Mouse (Mus musculus) embryonic facial prominence, embryonic 12.5 days (tissue): ENCODE results near the gene Fam171a2. TPM values are rescaled to one million over a fixed set of nuclear protein-coding genes. Genes with fewer than 3 reads are reported as not detected.

Experiments used
- ATAC-seq: fragments of 200-750 bp; cut with Nextera tagmentation; 2 replicates; pipeline ENCODE4 v1.8.0; 2017; ENCODE audit not compliant: insufficient number of reproducible peaks, insufficient read depth, low FRiP score, low TSS enrichment
- H3K27ac ChIP-seq: fragments of 300-500 bp; sonication (generic); 2 replicates; pipeline ENCODE4 v1.5.1; 2016; ENCODE audit warnings: mild to moderate bottlenecking
- H3K27me3 ChIP-seq: fragments of 300-500 bp; sonication (generic); 2 replicates; pipeline ENCODE4 v1.6.1; 2016; ENCODE audit warnings: mild to moderate bottlenecking, moderate library complexity
- H3K36me3 ChIP-seq: fragments of 300-500 bp; sonication (generic); 2 replicates; pipeline ENCODE4 v1.6.1; 2016; ENCODE audit warnings: mild to moderate bottlenecking
- H3K4me1 ChIP-seq: fragments of 300-500 bp; sonication (generic); 2 replicates; pipeline ENCODE4 v1.6.1; 2016
- H3K4me2 ChIP-seq: fragments of 300-500 bp; sonication (generic); replicated peaks from 2 replicates; pipeline ENCODE4 v1.6.1; 2016; ENCODE audit warnings: mild to moderate bottlenecking, moderate library complexity
- H3K4me3 ChIP-seq: fragments of 300-500 bp; sonication (generic); 2 replicates; pipeline ENCODE4 v1.5.1; 2016; ENCODE audit warnings: mild to moderate bottlenecking
- H3K9ac ChIP-seq: fragments of 300-500 bp; sonication (generic); 2 replicates; pipeline ENCODE4 v1.6.1; 2016; ENCODE audit warnings: mild to moderate bottlenecking, moderate library complexity
- H3K9me3 ChIP-seq: fragments of 300-500 bp; sonication (generic); 2 replicates; pipeline ENCODE4 v1.6.1; 2016; ENCODE audit warnings: mild to moderate bottlenecking, moderate library complexity
- WGBS: fragments of 180-500 bp; shearing (Covaris S2); methylation state at CpG from one replicate; pipeline ENCODE4 v1.1.7; 2016; 5-methylcytosine and 5-hydroxymethylcytosine counted together
- polyA plus RNA-seq: library from polyadenylated mRNA; unstranded; fragments of >200 nt; fragmentation: Nextera tagmentation; extraction: Ambion mirVana; gene quantifications from 2 replicates; pipeline ENCODE4 v1.2.1, GENCODE M21; 2016

The Fam171a2 gene
- polyA plus RNA-seq, 1 experiment from 2014 or later, result 13.5 TPM

DNA sequence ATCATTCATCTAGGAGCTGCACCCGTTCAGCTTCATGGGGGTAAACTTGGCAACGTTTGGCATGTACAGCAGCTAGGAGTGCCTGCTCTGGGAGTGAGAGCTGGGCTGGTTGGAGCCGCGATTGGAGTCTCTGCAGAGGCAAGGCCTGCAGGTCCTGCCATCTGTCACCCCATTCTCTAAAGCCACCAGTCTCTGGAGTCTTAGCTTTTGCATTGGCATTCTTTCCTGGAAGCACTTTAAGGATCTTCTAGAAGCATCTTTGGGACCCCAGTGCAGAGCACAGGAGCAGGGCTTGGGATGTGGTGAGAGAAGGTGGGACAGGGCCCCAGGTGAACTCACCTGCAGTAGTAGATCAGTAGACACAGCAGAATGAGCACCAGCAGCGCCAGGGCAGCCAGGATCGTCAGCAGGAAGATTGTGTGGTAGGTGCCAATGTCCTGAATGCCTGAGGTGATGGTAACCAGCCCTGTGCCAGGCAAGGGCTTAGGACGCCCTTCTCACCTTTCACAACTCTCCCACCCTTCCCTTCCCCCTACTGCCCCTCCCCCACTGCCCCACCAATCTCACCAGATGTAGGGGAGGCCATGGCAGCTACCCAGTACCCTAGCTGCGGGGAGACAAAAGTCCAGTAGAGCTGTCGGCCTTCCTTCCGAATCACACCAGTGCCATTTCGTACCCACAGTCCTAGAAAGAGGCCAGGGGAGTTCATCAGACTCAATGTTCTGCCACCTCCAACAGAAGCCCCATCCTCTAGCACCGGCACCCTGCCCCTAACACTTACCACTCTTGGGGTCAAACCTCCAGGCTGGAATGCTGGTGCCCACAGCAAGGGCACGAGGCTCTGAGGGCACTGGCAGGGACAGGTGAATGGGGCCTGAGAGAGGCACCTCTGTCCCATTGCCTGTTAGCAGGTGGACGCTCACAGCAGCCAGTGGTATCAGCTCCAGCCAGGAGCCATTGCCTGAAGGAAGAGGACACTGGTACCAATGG, 8.1 kb downstream of the Fam171a2 start:
- Histone ChIP-seq H3K9me3 (no peaks in the 10 kb centered on the region), H3K4me3 (no peak overlapping the region), H3K27ac (no peak overlapping the region), H3K9ac (no peak overlapping the region), H3K4me2 (no peak overlapping the region), H3K36me3 (peaks cover 80% of the 10 kb centered on the region), H3K27me3 (peaks cover 12% of the 10 kb centered on the region; the same call in 1 of the 2 replicates), H3K4me1 (peaks cover 17% of the 10 kb centered on the region)
- WGBS, result 71% methylated on average over 14 of the region's 14 CpGs
- no peak for ATAC-seq

DNA sequence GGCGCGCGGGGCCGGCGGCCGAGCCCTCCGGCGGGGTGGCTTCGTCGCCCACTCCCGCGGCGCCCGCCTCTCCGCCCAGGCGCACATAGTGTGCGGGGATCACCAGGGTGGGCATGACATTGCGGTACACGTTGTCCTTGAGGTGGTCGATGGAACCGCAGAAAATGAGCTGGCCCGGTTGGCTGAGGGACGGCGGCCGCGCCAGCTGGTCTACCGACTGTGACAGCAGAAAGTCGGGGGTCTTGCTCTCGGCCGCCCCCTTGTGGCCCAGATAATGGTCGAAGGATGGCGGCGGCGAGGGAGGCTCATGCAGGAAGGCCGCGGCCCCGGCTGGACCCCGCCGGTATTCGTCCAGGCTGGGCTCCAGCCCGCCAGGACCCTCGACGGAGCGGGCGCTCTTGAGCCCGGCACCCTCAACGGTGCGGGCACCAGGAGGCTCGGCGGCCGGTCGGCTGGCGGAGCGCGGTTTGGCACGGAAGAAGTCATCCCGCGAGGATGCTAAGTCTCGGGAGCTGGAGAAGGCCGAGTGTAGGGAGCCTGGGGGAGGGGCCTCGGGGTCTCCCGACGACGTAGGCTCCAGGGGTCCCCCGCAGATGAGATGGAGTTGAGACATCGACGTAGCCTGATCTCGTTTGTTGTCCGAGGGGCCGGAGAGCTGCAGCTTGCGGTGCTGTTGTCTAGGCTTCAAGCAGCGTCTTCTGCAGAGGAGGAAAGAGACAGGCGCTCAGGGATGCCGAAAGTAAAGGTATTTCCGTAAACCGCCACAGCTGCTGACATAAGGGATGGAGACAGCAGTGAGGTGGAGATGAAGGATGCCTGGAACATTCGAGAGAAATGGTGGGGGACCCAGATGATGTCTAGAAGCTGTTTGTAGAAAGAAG, 9.0 kb downstream of the Fam171a2 start:
- Histone ChIP-seq H3K9ac (peak overlapping the region; percentile 49), H3K27me3 (peaks cover 12% of the 10 kb centered on the region; the same call in 1 of the 2 replicates), H3K9me3 (no peaks in the 10 kb centered on the region), H3K4me2 (peak overlapping the region; percentile 79), H3K27ac (peak overlapping the region; percentile 27; the same call in 1 of the 2 replicates), H3K4me1 (peaks cover 17% of the 10 kb centered on the region), H3K36me3 (peaks cover 80% of the 10 kb centered on the region), H3K4me3 (peak overlapping the region; percentile 34)
- ATAC-seq, result peak; percentile 4; the same call in 1 of the 2 replicates
- 9% methylated on average over 76 of the region's 77 CpGs for WGBS

DNA sequence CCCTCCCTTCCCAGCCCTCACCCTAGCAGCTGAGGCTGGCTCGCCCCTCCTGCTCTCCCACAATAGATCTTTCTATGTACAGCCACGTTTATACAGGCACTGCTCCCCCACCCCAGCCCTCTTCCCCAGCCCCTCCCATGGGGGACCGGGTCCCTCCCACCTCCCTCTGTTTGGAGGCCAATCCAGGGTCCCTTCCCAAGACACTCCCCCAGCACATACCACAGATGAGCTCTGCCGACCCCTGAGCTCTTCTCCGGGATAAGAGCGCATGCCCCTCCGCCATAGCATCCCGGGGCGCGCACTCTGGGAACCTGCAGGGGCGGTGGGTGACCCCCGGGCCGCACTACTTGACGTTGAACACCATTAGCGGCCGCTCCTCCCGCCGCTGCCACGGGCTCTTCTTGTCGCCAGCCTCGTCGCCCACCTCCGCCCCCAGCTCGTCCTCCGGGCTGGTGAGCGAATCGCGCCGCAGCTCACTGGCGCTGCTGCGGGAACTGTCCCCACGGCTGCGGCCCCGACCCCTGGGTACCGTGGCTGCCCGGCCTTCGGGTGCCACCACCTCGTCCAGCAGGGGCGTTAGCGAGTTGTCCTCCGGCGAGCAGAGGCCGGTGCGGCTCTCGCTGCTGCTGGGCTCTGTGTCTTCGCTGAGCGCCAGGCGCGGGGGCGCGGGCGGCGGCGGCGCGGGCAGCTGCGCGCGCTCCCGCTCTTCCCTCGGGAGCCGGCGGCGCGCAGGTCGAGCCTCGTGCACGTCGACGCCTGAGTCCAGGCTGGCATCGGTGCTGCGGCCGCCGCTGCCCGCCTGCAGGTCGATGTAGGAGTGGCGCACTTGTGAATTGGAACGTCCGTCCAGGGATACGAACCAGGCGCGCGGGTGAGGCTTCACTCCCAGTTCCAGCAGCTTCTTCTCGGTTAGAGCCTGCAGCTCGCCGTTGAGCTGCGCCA, 10.1 kb downstream of the Fam171a2 start:
- ATAC-seq, result peak; percentile 10; the same call in 1 of the 2 replicates
- Histone ChIP-seq H3K4me1 (peaks cover 22% of the 10 kb centered on the region), H3K36me3 (peaks cover 77% of the 10 kb centered on the region), H3K4me2 (peak overlapping the region; percentile 79), H3K27me3 (peaks cover 12% of the 10 kb centered on the region; the same call in 1 of the 2 replicates), H3K9ac (peak overlapping the region; percentile 49), H3K4me3 (peak overlapping the region; percentile 34), H3K27ac (peak overlapping the region; percentile 12; the same call in 1 of the 2 replicates), H3K9me3 (no peaks in the 10 kb centered on the region)
- 4% methylated on average over 86 of the region's 87 CpGs for WGBS

DNA sequence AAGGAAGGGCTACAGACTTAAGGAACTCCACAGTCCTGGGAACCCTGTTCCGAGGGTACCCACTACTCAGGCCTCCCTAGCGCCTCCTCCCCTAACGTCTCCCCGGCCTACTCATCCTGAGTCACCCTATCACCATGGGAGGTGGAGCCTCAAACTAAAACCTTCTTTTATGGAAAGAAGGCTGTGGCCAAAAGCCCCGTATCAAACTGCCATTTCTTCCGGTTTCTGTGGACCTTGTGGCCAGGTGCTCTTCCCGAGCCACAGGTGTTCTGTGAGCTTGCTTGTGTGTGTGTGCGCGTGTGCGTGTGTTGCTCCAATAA, 11.1 kb downstream of the Fam171a2 start:
- no peak for ATAC-seq
- 83% methylated on average over 10 of the region's 10 CpGs for WGBS
- Histone ChIP-seq H3K4me1 (peaks cover 29% of the 10 kb centered on the region), H3K36me3 (peaks cover 69% of the 10 kb centered on the region), H3K27ac (no peak overlapping the region), H3K4me3 (no peak overlapping the region), H3K9me3 (no peaks in the 10 kb centered on the region), H3K4me2 (no peak overlapping the region), H3K9ac (no peak overlapping the region), H3K27me3 (peaks cover 12% of the 10 kb centered on the region; the same call in 1 of the 2 replicates)

DNA sequence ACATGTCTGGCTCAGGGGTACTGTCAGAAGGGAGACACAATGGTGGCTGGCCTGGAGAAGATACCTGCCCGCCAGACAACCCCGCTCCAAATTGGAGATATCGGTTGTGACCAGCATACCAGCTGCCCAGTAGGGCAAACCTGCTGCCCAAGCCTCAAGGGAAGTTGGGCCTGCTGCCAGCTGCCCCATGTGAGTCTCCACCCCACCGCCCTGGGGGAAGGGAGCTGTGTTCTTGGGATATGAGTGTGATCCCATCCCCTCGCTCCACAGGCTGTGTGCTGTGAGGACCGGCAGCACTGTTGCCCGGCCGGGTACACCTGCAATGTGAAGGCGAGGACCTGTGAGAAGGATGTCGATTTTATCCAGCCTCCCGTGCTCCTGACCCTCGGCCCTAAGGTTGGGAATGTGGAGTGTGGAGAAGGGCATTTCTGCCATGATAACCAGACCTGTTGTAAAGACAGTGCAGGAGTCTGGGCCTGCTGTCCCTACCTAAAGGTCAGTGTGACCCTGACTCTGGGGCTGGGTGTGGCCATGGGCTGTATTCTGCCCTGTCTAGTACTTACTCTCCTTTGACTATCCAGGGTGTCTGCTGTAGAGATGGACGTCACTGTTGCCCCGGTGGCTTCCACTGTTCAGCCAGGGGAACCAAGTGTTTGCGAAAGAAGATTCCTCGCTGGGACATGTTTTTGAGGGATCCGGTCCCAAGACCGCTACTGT, 11.6 kb downstream of the Fam171a2 start:
- no peak overlapping the region for H3K27ac ChIP-seq
- WGBS, result 92% methylated on average over 18 of the region's 18 CpGs
- peaks cover 12% of the 10 kb centered on the region; the same call in 1 of the 2 replicates for H3K27me3 ChIP-seq
- no peaks in the 10 kb centered on the region for H3K9me3 ChIP-seq
- no peak for ATAC-seq
- peaks cover 64% of the 10 kb centered on the region for H3K36me3 ChIP-seq
- no peak overlapping the region for H3K4me2 ChIP-seq
- H3K4me1 ChIP-seq, result peaks cover 33% of the 10 kb centered on the region
- no peak overlapping the region for H3K4me3 ChIP-seq
- H3K9ac ChIP-seq, result 0 out of 2 replicates have a peak overlapping the region, but pooled peaks have one; percentile 2

DNA sequence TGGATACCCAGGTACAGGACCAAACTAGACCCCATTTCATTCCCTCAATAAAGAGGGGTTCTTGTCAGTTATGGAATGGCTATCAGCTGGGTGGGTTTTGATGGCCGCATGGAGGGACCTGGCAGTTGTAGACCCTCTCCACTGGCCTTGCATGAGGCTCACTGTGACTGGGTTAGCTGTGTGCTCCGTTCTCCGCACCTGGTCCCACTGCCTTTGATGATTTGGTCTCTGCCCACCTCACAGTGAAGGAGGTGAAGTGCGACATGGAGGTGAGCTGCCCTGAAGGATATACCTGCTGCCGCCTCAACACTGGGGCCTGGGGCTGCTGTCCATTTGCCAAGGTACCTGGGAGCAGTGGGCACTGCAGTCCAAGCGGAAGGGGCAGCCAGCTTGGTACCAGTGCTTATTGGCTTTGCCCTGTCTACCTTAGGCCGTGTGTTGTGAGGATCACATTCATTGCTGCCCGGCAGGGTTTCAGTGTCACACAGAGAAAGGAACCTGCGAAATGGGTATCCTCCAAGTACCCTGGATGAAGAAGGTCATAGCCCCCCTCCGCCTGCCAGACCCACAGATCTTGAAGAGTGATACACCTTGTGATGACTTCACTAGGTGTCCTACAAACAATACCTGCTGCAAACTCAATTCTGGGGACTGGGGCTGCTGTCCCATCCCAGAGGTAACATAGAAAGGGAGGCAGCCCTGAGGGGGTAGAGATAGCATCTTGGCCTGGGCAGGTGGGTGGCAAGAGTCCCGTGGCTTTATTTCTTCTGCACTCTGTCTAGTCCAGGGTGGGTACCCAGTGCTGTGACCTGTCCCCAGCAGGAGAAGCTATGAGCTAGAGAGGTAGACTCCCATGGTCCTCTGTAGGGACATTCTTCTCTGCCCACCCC, 12.4 kb downstream of the Fam171a2 start:
- Histone ChIP-seq H3K27me3 (peaks cover 12% of the 10 kb centered on the region; the same call in 1 of the 2 replicates), H3K27ac (no peak overlapping the region), H3K4me1 (peaks cover 33% of the 10 kb centered on the region), H3K36me3 (peaks cover 56% of the 10 kb centered on the region), H3K4me3 (no peak overlapping the region), H3K9me3 (no peaks in the 10 kb centered on the region), H3K4me2 (no peak overlapping the region), H3K9ac (no peak overlapping the region; the same call in 1 of the 2 replicates)
- WGBS, result 94% methylated on average over 11 of the region's 11 CpGs
- ATAC-seq, result no peak

DNA sequence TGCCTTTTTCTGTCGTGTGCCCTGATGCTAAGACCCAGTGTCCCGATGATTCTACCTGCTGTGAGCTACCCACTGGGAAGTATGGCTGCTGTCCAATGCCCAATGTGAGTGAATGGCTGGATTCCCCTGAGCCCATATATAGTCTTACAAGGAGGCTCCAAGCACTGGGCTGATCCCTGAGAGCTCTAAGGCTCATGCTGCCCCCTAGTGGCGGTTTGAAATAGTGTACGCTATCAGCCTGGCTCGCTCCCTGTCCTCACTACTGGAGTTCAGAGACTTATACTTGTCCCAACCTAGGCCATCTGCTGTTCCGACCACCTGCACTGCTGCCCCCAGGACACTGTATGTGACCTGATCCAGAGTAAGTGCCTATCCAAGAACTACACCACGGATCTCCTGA, 13.1 kb downstream of the Fam171a2 start:
- 9% methylated on average over 7 of the region's 7 CpGs for WGBS
- Histone ChIP-seq H3K9ac (no peak overlapping the region), H3K36me3 (peaks cover 49% of the 10 kb centered on the region), H3K9me3 (no peaks in the 10 kb centered on the region), H3K4me1 (peaks cover 38% of the 10 kb centered on the region), H3K27me3 (peaks cover 7% of the 10 kb centered on the region; the same call in 1 of the 2 replicates), H3K4me3 (no peak overlapping the region), H3K4me2 (no peak overlapping the region), H3K27ac (no peak overlapping the region)
- ATAC-seq, result no peak

DNA sequence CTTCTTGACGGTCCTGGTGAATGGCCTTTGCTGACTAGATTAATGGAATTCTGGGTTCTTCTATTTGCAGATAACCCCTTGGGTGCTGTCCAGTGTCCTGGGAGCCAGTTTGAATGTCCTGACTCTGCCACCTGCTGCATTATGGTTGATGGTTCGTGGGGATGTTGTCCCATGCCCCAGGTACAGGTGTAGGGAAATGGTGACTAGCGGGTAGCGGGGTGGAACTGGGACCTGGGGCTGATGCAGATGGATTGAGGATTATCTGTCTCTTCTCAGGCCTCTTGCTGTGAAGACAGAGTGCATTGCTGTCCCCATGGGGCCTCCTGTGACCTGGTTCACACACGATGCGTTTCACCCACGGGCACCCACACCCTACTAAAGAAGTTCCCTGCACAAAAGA, 13.6 kb downstream of the Fam171a2 start:
- ATAC-seq, result no peak
- H3K4me2 ChIP-seq, result no peak overlapping the region
- no peak overlapping the region for H3K27ac ChIP-seq
- WGBS, result 87% methylated on average over 7 of the region's 7 CpGs
- H3K9me3 ChIP-seq, result no peaks in the 10 kb centered on the region
- peaks cover 6% of the 10 kb centered on the region; the same call in 1 of the 2 replicates for H3K27me3 ChIP-seq
- no peak overlapping the region for H3K9ac ChIP-seq
- H3K4me3 ChIP-seq, result no peak overlapping the region
- peaks cover 44% of the 10 kb centered on the region for H3K36me3 ChIP-seq
- H3K4me1 ChIP-seq, result peaks cover 43% of the 10 kb centered on the region

DNA sequence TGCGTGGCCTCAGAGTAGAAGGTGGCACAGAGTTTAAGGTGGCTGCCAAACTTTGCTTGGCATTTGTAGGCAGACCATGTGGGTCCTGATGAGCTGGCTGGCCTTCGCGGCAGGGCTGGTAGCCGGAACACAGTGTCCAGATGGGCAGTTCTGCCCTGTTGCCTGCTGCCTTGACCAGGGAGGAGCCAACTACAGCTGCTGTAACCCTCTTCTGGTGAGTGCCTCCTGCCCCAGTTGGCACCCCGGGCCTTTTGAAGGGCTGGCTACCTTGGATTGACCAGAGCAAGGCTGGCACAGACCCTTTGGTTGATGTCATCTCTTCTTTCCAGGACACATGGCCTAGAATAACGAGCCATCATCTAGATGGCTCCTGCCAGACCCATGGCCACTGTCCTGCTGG, 14.6 kb downstream of the Fam171a2 start:
- Histone ChIP-seq H3K4me3 (no peak overlapping the region), H3K4me2 (no peak overlapping the region), H3K9me3 (no peaks in the 10 kb centered on the region), H3K36me3 (peaks cover 38% of the 10 kb centered on the region), H3K27me3 (peaks cover 4% of the 10 kb centered on the region; the same call in 1 of the 2 replicates), H3K4me1 (peaks cover 37% of the 10 kb centered on the region), H3K9ac (no peak overlapping the region), H3K27ac (no peak overlapping the region)
- ATAC-seq, result no peak
- 89% methylated on average over 6 of the region's 6 CpGs for WGBS
